Mouse (Mus musculus) kidney, adult 2 months (tissue): ENCODE results near the gene Abhd14a. TPM values are rescaled to one million over a fixed set of nuclear protein-coding genes. Genes with fewer than 3 reads are reported as not detected.

Experiments
- DNase-seq: peaks from one replicate; pipeline ENCODE4 v3.0.0; 2021
- H3K27ac ChIP-seq: fragments of 200-500 bp; 2 replicates; pipeline ENCODE4 v1.5.1; 2012; ENCODE audit warnings: low read depth, low read length, control low read depth, inconsistent platforms; ENCODE audit not compliant: insufficient read depth
- H3K27me3 ChIP-seq: fragments of 200-500 bp; replicated peaks from 2 replicates; pipeline ENCODE4 v1.6.1; 2012; ENCODE audit warnings: mild to moderate bottlenecking, moderate library complexity, low read length, inconsistent platforms; ENCODE audit not compliant: control insufficient read depth, insufficient read depth
- H3K36me3 ChIP-seq: fragments of 200-500 bp; 2 replicates; pipeline ENCODE4 v1.6.1; 2012; ENCODE audit warnings: mild to moderate bottlenecking, moderate library complexity, low read length, inconsistent platforms; ENCODE audit not compliant: control insufficient read depth, insufficient read depth
- H3K4me1 ChIP-seq: fragments of 200-500 bp; 2 replicates; pipeline ENCODE4 v1.6.1; 2011; ENCODE audit warnings: low read length; ENCODE audit not compliant: control insufficient read depth, insufficient read depth
- H3K4me3 ChIP-seq: fragments of 200-500 bp; 2 replicates; pipeline ENCODE4 v1.5.1; 2011; ENCODE audit warnings: mild to moderate bottlenecking, low read depth, low read length, control low read depth; ENCODE audit not compliant: insufficient read depth
- CTCF ChIP-seq: fragments of 200-500 bp; conservative IDR thresholded peaks from 2 replicates; pipeline ENCODE4 v1.5.1; 2011; ENCODE audit warnings: low read depth, mild to moderate bottlenecking, control low read depth, low read length, moderate library complexity, mixed read lengths; ENCODE audit not compliant: insufficient read depth, insufficient read length
- POLR2A ChIP-seq: fragments of 200-500 bp; IDR thresholded peaks from one replicate; pipeline ENCODE4 v1.6.1; 2011; ENCODE audit warnings: low read depth, low read length, control low read depth
- WGBS: fragments of 180-500 bp; shearing (Covaris S2); methylation state at CpG from one replicate; pipeline ENCODE4 v1.1.7; 2018; 5-methylcytosine and 5-hydroxymethylcytosine counted together
- polyA plus RNA-seq: library from polyadenylated mRNA; depleted of rRNA; stranded (reverse); fragments of >200 nt; gene quantifications from 2 replicates; pipeline ENCODE4 v1.2.3, GENCODE M21; 2012

Gene Abhd14a
- polyA plus RNA-seq, 1 experiment, result 137 TPM

DNA sequence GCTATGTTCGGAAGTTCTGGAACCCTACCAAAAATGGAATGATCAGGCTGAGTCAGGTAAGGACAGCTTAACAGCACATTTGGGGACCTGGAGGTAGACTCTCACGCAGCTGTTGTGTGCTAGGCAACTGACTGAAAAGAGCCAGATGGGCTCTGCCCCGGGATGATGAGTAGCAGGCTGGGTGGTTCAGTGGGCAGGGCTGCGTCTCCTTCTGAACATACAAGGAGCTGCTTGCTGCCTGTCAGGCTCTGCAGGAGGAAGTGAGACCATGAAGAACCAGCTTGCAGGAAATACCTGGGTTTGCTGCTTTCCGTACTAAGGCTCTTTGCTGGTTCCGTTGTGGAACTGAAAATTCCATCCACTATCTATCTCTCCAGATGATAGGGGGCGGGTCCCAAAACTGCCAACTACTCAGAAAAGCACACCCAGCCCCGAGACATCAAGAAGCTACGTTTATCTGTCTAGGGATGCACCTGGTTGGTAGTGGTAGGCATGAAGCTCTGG is 36.3 kb downstream of the Abhd14a start:
- 67% methylated on average over 9 of the region's 9 CpGs for WGBS
- TF ChIP-seq POLR2A (no peak), CTCF (no peak)
- Histone ChIP-seq H3K4me1 (peaks cover 6% of the 10 kb centered on the region), H3K27me3 (no peaks in the 10 kb centered on the region), H3K4me3 (no peak overlapping the region), H3K27ac (no peak overlapping the region), H3K36me3 (no peaks in the 10 kb centered on the region)
- DNase-seq, result no peak

DNA sequence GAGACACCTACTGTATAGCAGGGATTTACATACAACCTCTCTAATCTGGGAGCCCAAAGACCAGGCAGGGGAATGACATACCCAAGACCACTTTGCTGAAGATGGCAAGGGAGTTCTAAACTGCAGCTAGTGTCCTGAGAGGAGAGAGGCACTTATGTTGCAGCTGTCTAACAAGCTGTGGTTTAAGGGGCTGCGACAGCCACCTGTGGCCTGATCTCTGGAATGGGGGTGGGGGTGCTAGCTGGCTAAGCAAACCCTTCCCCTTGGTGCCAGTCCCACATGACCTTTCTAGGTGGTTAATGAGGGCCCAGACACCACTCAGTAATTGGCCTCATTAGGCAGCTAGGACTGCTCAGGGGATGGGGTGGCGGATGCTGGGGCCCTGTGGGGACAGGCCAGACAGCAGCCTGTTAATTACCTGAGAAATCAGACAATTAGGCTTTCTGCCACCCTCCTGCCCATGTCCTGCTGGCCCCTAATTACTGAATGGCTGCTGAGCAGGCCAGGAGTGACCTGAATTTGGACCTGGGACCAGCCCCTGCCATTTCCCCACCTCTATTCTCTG is 37.3 kb downstream of the Abhd14a start:
- no peak for DNase-seq
- H3K27ac ChIP-seq, result no peak overlapping the region
- 93% methylated on average over 2 of the region's 2 CpGs for WGBS
- no peak overlapping the region for H3K4me3 ChIP-seq
- H3K4me1 ChIP-seq, result peaks cover 14% of the 10 kb centered on the region
- H3K36me3 ChIP-seq, result no peaks in the 10 kb centered on the region
- TF ChIP-seq POLR2A, result no peak
- no peak for TF ChIP-seq CTCF
- no peaks in the 10 kb centered on the region for H3K27me3 ChIP-seq

DNA sequence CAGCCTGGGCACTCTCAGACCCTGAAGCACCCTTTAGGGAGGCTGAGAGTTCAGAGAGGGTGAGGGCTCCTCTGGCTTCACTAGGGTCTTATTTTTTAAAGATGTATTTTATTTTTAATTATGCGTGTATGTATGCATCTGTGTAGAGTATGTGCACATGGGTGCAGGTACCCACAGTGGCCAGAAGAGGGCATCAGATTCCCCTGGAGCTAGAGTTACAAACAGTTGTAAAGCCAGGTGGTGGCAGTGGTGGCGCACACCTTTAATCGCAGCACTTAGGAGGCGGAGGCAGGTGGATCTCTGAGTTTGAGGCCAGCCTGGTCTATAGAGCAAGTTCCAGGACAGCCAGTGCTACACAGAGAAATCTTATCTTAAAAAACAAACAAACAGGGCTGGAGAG is 38.4 kb downstream of the Abhd14a start:
- Histone ChIP-seq H3K27ac (no peak overlapping the region), H3K4me3 (no peak overlapping the region), H3K36me3 (no peaks in the 10 kb centered on the region), H3K4me1 (peaks cover 14% of the 10 kb centered on the region), H3K27me3 (no peaks in the 10 kb centered on the region)
- no peak for DNase-seq
- over 99% methylated on average over 4 of the region's 4 CpGs for WGBS
- TF ChIP-seq POLR2A (no peak), CTCF (0 out of 2 replicates have a peak, but pooled peaks have one; percentile 16)

DNA sequence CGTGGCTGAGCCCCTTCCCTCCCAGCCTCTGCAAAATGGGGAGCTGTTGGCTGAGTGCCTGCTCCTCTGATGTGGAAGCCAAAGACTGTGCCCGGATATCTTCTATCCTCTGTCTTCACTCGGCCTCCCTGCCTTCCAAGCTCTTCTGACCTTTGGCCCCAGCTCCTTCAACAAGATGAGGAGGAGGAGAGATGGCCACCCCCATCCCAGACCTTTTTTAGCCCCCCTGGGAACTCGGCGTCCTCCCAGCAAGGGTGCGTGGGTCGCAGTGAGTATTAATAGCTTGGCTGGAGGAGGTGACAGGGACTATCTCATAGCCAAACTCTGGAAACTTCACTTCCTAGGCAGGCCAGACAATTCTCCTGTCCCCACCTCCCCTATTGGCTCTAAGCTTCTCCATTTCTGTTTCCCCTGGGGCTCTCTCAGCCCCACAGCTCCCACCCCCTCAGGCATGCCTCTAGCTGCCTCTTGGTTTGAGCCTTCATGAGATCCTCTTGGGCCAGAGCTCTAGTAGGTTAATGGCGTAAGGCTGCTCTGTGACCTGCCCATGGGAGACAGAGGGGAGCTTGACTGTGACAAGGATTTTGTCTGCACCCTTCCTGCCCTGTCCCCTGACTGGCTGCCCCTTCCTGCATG is 40.9 kb downstream of the Abhd14a start:
- peak overlapping the region; percentile 7; the same call in 1 of the 2 replicates for H3K27ac ChIP-seq
- WGBS, result 40% methylated on average over 8 of the region's 8 CpGs
- no peak for TF ChIP-seq CTCF
- no peak for TF ChIP-seq POLR2A
- H3K27me3 ChIP-seq, result no peaks in the 10 kb centered on the region
- DNase-seq, result peak; percentile 59
- H3K4me3 ChIP-seq, result no peak overlapping the region
- no peaks in the 10 kb centered on the region for H3K36me3 ChIP-seq
- peaks cover 14% of the 10 kb centered on the region for H3K4me1 ChIP-seq

DNA sequence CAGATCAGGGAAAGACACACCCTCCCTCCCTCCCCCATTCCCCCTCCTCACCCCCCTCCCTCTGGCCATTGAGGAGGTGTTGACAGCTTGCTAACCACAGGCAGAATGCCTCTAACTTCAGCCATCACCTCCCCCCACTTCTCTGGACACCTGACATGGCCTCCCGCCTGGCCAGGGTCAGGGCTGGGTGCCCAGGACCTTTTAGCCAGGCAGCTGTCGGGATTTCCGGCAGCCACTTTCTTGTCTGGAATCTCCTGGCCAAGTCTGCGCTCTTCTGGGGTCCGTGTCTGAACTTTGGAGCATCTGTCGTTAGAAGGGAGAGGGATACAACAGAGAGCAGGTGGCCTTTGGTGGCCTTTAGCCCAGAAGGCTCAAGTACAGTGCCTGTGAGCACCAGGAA is 42.2 kb downstream of the Abhd14a start:
- no peaks in the 10 kb centered on the region for H3K36me3 ChIP-seq
- 22% methylated on average over 6 of the region's 6 CpGs for WGBS
- no peak overlapping the region for H3K27ac ChIP-seq
- peaks cover 14% of the 10 kb centered on the region for H3K4me1 ChIP-seq
- DNase-seq, result peak; percentile 66
- no peaks in the 10 kb centered on the region for H3K27me3 ChIP-seq
- TF ChIP-seq CTCF (no peak), POLR2A (no peak)
- no peak overlapping the region for H3K4me3 ChIP-seq

DNA sequence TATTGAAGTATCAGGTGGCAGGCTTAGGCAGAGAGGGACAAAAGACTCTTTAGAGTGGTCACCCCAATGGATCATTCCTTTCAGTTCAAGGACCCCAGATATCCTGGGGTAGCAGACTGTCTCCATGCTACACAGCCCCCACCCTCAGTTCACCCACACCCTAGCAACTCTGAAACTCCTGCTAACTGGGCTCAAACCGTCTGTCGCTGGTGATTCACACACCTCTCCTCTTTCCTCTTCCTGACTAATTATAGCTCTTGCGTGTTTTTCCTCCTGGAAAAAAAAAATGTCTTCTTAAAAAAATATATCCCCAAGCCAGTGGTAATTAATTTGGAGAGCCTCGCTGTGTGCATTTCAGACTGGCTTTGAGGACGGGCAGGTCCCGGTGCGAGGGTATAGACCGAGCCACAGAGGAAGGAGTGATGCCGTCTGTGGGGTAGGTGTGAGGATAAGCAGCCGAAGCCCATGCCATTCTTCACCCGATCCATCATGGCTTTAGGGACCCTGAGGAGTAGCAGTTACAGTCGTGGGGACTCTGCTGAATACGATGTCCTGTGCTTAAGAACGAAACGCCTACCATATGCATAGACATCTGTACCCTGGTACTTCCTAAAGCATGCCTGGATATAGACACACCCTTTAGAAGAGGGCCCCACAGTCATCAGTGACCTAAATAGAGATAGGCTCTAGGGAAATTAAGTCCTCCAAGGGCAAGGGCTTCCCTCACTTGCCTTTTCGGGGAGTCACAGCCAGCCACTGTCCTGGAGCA is 44.7 kb downstream of the Abhd14a start:
- TF ChIP-seq POLR2A (no peak), CTCF (no peak)
- no peak for DNase-seq

DNA sequence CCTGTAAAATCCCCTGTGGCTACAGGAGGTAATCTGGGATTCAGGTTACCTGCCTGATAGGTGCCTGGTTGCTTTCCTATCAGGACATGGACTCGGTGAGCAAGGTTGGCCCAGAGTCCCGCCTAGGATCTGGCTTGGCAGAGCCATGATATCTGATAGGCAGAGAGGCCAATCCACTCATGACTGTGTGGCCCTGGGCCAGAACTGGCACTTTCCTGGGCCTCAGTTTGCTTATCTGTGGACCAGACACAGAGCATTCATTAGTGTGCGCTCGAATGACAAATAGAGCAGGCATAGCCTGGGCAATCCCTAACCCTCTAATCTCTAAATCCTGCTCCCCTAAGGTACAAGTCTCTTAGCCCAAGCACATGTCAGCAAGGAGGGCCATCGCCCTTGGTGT is 45.3 kb downstream of the Abhd14a start:
- TF ChIP-seq POLR2A (no peak), CTCF (no peak)
- 87% methylated on average over 5 of the region's 5 CpGs for WGBS
- Histone ChIP-seq H3K4me1 (peaks cover 24% of the 10 kb centered on the region), H3K36me3 (no peaks in the 10 kb centered on the region), H3K27ac (no peak overlapping the region), H3K4me3 (no peak overlapping the region), H3K27me3 (no peaks in the 10 kb centered on the region)
- DNase-seq, result no peak

More for the DNA sequence above, 44.7 kb downstream of the Abhd14a start:
- Histone ChIP-seq H3K36me3 (no peaks in the 10 kb centered on the region), H3K4me3 (no peak overlapping the region), H3K27me3 (no peaks in the 10 kb centered on the region), H3K4me1 (peaks cover 23% of the 10 kb centered on the region), H3K27ac (no peak overlapping the region)
- WGBS, result 74% methylated on average over 16 of the region's 16 CpGs
